Mouse (Mus musculus): Measurements from ENCODE around the gene Haghl.
"Not testable (repeated sequence)": the region's sequence is repeated elsewhere in the genome, so short reads cannot be mapped to it uniquely, and the experiment has no call there.

The Haghl gene

GRCm38 (mm10) chr17:25817662-25818061 lies 32.2 kb upstream of the Haghl start:
- no peak for DNase-seq

GRCm38 (mm10) chr17:25813471-25813870 lies 28.0 kb upstream of the Haghl start:
- DNase-seq: peak; percentile 68

- DNase-seq: peak; percentile 63
These were observed 25.4 kb upstream of the Haghl start for GRCm38 (mm10) chr17:25810890-25811289.

DNA sequence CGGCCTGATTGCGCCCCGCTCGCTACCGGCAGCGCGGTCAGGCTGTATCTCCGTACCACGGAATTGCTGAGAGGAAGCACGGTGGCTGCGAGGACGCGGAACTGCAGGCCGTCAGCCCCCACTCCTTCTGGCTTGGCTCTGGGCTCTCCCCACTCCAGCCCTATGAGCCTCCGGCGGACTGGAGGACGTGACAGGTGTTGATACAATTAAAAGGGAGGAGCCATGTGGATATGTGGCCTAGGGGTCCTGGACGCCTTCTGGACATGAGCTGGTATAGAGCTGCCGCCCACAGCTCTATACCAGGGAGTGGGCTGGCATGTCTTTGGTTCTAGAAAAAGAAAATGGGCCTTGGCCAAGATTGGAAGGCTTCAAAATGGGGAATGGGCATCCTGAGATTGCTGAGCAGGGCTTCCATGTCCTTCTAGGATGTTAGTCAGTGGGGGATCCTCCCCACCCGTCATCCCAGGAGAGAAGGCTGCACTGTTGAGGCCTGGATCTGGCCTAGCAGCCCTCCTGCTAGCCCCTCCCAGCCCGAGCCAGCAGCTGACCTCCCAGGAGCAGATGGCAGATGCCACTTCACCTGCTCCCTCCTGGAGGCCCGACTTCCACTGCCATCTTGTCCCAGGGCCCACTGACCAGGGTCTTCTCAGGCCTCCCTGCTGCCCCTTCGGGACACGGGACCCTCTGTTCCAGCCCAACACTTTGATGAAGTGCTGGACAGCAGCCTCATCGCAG lies 24.3 kb upstream of the Haghl start:
- DNase-seq: peak; percentile 86

- peak; percentile 96 for DNase-seq
These were observed 23.5 kb upstream of the Haghl start, which contains the start of gene Fbxl16 for GRCm38 (mm10) chr17:25808789-25809605. Gene Fbxl16, plus strand, starts transcription at chr17:25809085.

DNA sequence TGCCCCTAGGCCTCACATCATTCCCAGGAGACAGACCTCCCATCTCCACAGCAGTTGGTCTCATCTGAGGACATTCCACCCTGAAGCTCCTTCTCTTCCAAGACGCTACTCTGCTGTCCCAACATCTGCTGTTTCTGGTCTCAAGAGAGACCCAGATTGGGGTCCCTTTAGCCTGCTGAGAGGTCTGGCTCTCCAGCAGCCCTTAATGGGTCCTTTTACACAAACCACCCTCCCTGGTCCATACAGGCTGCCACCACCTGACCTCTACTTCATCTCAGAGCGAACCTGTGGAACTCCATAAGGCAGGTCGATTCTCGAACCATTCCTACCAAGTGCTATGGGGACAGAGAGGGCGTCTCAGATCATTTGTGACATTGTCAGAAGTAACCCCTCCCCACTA lies 22.6 kb upstream of the Haghl start:
- DNase-seq: peak; percentile 65

GRCm38 (mm10) chr17:25807452-25807851 lies 22.0 kb upstream of the Haghl start:
- DNase-seq: not testable (repeated sequence)

- no peak for DNase-seq
These were observed 21.0 kb upstream of the Haghl start for GRCm38 (mm10) chr17:25806507-25806906.

- no peak for DNase-seq
These were observed 17.5 kb upstream of the Haghl start for GRCm38 (mm10) chr17:25802825-25803517.

DNA sequence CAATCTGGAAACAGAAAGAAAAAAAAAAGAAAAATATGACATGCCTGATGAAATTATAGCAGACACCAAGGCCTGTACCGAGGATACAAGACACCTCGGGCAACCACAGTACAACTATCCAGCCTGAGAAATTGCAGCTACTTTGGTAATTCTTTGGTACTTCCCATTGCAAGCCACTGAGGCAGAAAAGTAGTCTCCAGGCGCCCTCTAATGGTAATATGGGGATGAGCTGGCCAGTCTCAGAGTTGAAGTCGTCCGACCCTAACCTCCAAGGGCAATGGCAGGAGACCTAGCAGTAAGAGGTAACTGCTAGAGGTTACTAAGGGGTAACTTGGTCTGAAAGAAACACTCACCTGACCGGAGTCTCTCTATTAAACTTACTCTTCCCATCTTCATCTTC lies 15.6 kb upstream of the Haghl start:
- peak; percentile 86 for DNase-seq

- DNase-seq: no peak
These were observed 11.5 kb upstream of the Haghl start, which contains the start of gene Metrn for GRCm38 (mm10) chr17:25796951-25797369. Gene Metrn, minus strand, starts transcription at chr17:25797136.

GRCm38 (mm10) chr17:25796211-25796771 lies 10.8 kb upstream of the Haghl start:
- DNase-seq: no peak

- DNase-seq: no peak
These were observed 10.2 kb upstream of the Haghl start, which contains the start of gene AC134908.4 for GRCm38 (mm10) chr17:25795609-25796092. Gene AC134908.4, minus strand, starts transcription at chr17:25795659.

DNA sequence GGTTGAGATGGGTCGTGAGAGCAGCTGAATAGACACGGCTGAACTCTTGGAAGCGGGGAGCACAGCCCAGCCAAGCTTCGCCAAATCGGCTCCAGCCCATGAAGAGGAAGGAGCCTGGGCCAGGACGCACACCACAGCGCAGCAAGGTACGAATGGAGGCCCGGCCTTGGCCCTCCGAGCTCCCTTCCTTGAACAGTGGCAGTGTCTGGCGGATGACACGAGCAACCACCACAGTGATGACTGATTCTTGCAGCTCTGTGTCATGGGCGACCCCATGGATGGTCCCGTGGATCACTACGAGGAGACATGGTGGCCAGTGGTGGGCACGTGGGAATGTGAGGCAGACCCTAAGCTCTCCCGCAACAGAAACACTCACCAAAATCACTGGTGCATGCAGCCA lies 9.5 kb upstream of the Haghl start:
- no peak for DNase-seq

DNA sequence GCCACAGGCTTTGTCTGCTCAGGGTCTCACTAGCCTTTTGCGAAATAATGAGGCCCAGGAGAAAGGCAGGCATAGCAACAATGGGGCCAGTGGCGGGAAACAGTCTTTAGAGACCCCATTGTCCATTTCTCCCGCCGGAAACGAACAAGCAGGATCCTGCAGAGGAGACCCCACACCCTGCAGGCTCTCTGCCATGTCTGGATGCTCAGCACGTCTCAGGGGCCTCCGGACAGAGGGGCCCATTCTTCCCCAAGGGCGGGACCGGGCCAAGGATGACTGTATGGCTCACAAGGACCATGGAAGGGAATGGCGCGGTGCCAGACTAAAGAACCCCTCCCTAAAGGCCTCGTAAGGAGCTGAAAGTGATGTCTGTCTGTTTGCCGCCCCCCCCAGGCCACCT lies 8.7 kb upstream of the Haghl start:
- DNase-seq: no peak

DNA sequence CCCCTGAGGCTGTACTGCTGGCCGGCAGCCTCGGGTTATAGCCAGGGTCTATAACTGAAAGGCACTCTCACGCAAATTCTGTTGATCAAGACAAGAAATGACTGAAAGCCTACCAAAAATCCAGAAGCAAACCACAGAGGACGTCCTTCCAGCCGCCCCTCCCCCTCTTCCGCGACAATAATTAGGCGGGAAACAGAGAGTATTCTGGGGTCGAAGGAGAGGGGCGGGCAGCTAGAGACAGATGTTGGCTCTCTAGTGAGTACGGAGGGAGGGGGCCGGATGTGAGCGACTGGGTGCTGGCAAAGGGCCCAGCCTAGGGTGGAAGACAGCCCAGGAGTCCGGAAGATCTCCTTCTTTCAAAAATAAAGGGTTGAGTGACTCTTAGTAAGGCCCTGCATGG lies 7.1 kb upstream of the Haghl start, which contains the start of gene Fam173a:
Gene Fam173a (minus strand): TSS at position 287 of the 400 bp plus-strand sequence.
- DNase-seq: no peak

- DNase-seq: peak; percentile 86
These were observed 6.5 kb upstream of the Haghl start for GRCm38 (mm10) chr17:25791843-25792527.

DNA sequence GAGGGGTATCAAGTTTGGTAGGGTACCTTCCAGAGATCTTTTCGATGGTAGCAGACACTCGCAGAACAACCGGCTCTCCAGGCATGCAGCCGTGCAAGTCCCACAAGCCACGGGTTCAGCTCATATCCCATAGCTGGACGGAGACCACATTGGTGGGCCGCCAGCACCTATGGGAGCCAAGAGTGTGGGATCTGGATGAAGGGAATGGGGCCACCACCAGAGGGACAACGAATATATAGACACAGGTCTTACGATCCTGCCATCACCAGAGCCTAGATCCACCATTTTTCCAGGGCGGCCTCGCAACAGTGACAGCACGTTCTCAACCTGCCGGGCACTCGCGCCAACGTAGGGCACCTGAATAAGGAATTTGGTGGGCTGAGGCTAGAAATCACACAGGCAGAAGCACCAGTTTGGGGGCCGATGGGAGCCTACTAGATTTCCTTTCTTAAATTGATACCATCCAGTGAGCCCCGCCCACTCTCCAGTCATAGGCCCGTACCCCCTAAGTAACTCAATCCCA lies 5.9 kb upstream of the Haghl start:
- DNase-seq: no peak

GRCm38 (mm10) chr17:25786781-25787504 lies 1.5 kb upstream of the Haghl start:
- DNase-seq: no peak

- DNase-seq: no peak
These were observed 807 bp upstream of the Haghl start, which contains the start of gene Ccdc78 for GRCm38 (mm10) chr17:25786280-25786679. Gene Ccdc78, plus strand, starts transcription at chr17:25786580.

Measured in cerebellum, adult 9-10 months (tissue).